Mouse (Mus musculus): Measurements from ENCODE around the gene Il17rd. TPM values are rescaled to one million over a fixed set of nuclear protein-coding genes. Genes with fewer than 3 reads are reported as not detected.
A peak's percentile ranks its signal among the peaks of the same experiment; 100 is the strongest.

Il17rd gene
- total and polyA plus RNA-seq, 3 experiments: 0.04 TPM; not detected in 2

GRCm38 (mm10) chr14:26993427-26993826 lies 45.3 kb upstream of the Il17rd start:
- Histone ChIP-seq H3K9ac (ENCODE audit: control insufficient read depth, low read depth, low read length, poor library complexity, severe bottlenecking) (no peak overlapping the region), H3K27ac (ENCODE audit: control insufficient read depth, low read depth, low read length) (no peak overlapping the region), H3K36me3 (ENCODE audit: control insufficient read depth in 1 of 2, insufficient read depth in 2 of 2, low read length in 2 of 2) (no peaks in the 10 kb centered on the region; a peak in 1 of 4 replicates), H3K79me2 (ENCODE audit: control insufficient read depth, insufficient read depth, low read length, poor library complexity) (no peaks in the 10 kb centered on the region), H3K9me3 (replicated peaks; ENCODE audit: insufficient read depth, low read length) (no peaks in the 10 kb centered on the region), H3K4me3 (ENCODE audit: control insufficient read depth in 1 of 2, insufficient read depth in 1 of 2, low read depth in 2 of 2, low read length in 2 of 2) (no peak overlapping the region), H3K27me3 (ENCODE audit: control insufficient read depth in 1 of 2, insufficient read depth in 2 of 2, low read length in 2 of 2) (peaks cover 4 to 6% of the 10 kb centered on the region in 2 experiments), H3K4me1 (ENCODE audit: control insufficient read depth in 1 of 2, insufficient read depth in 2 of 2, low read length in 2 of 2) (peaks cover 0 to 6% of the 10 kb centered on the region in 2 experiments; a peak in 2 of 4 replicates)
- no peak for TF ChIP-seq RAD21 (IDR thresholded peaks at IDR 0.05; ENCODE audit: low read depth, low read length)
- DNase-seq (ENCODE audit: low read depth, low spot score): no peak

GRCm38 (mm10) chr14:26994211-26994741 lies 44.5 kb upstream of the Il17rd start, which contains the start of gene Hesx1:
TSS of gene Hesx1 (plus strand) at chr14:26994416.
- Histone ChIP-seq H3K9ac (ENCODE audit: control insufficient read depth, low read depth, low read length, poor library complexity, severe bottlenecking) (no peak within 1 kb of the TSS), H3K9me3 (replicated peaks; ENCODE audit: insufficient read depth, low read length) (no peaks in the 10 kb centered on the region), H3K4me3 (ENCODE audit: control insufficient read depth in 1 of 2, insufficient read depth in 1 of 2, low read depth in 2 of 2, low read length in 2 of 2) (no peak within 1 kb of the TSS; a peak in 1 of 4 replicates), H3K27ac (ENCODE audit: control insufficient read depth, low read depth, low read length) (no peak within 1 kb of the TSS), H3K27me3 (ENCODE audit: control insufficient read depth in 1 of 2, insufficient read depth in 2 of 2, low read length in 2 of 2) (peaks cover 4 to 6% of the 10 kb centered on the region in 2 experiments), H3K79me2 (ENCODE audit: control insufficient read depth, insufficient read depth, low read length, poor library complexity) (no peaks in the 10 kb centered on the region), H3K4me1 (ENCODE audit: control insufficient read depth in 1 of 2, insufficient read depth in 2 of 2, low read length in 2 of 2) (peaks cover 0 to 6% of the 10 kb centered on the region in 2 experiments; a peak in 2 of 4 replicates), H3K36me3 (ENCODE audit: control insufficient read depth in 1 of 2, insufficient read depth in 2 of 2, low read length in 2 of 2) (no peaks in the 10 kb centered on the region; a peak in 1 of 4 replicates)
- peak; percentile 60 for DNase-seq (ENCODE audit: low read depth, low spot score)
- no peak for TF ChIP-seq NELFE (IDR thresholded peaks at IDR 0.05; ENCODE audit: low read depth, low read length)
- no peak for TF ChIP-seq SIN3A (IDR thresholded peaks at IDR 0.05; ENCODE audit: low read length)
- TF ChIP-seq JUND (IDR thresholded peaks at IDR 0.05; ENCODE audit: low read depth, low read length): no peak
- TF ChIP-seq POLR2A (IDR thresholded peaks at IDR 0.05; ENCODE audit: control insufficient read depth in 1 of 2, insufficient read depth in 1 of 2, low read depth in 1 of 2, low read length in 2 of 2, poor library complexity in 1 of 2): no peak
- TF ChIP-seq MYB (IDR thresholded peaks at IDR 0.05; ENCODE audit: low read depth, low read length): no peak
- TF ChIP-seq NRF1 (IDR thresholded peaks at IDR 0.05; ENCODE audit: insufficient read depth, low read depth, low read length, poor library complexity, severe bottlenecking): peak; percentile 33; the same call in 1 of the 2 replicates
- no peak for TF ChIP-seq ZC3H11A (IDR thresholded peaks at IDR 0.05; ENCODE audit: low read depth, low read length)
- no peak for TF ChIP-seq MXI1 (IDR thresholded peaks at IDR 0.05; ENCODE audit: low read depth, low read length)
- TF ChIP-seq POLR2AphosphoS5 (IDR thresholded peaks at IDR 0.05; ENCODE audit: borderline replicate concordance, low read depth, low read length): no peak
- peak; percentile 37; the same call in 1 of the 2 replicates for TF ChIP-seq GATA1 (IDR thresholded peaks at IDR 0.05; ENCODE audit: low read depth, low read length)
- TF ChIP-seq UBTF (IDR thresholded peaks at IDR 0.05; ENCODE audit: borderline replicate concordance, insufficient read depth, low read depth, low read length): no peak
- no peak for TF ChIP-seq KAT2A (conservative IDR thresholded peaks at IDR 0.05; ENCODE audit: low read depth, low read length)
- no peak for TF ChIP-seq ZMIZ1 (IDR thresholded peaks at IDR 0.05; ENCODE audit: low read depth, low read length)
- TF ChIP-seq CTCF (IDR thresholded peaks at IDR 0.05 in 2 of 3, conservative IDR thresholded peaks at IDR 0.05 in 1 of 3; ENCODE audit: control insufficient read depth in 1 of 3, insufficient read depth in 1 of 3, low read depth in 2 of 3, low read length in 3 of 3, poor library complexity in 1 of 3, severe bottlenecking in 1 of 3): no peak
- TF ChIP-seq EP300 (IDR thresholded peaks at IDR 0.05; ENCODE audit: low read depth in 1 of 2, low read length in 2 of 2): peak in 1 of 2 experiments; percentile 42; a peak in 1 of 4 replicates
- TF ChIP-seq RCOR1 (IDR thresholded peaks at IDR 0.05; ENCODE audit: low read depth, low read length): peak; percentile 41; the same call in 1 of the 2 replicates
